18 mouse cellular contexts compared by ENCODE assay signal in the genomic region with DNA sequence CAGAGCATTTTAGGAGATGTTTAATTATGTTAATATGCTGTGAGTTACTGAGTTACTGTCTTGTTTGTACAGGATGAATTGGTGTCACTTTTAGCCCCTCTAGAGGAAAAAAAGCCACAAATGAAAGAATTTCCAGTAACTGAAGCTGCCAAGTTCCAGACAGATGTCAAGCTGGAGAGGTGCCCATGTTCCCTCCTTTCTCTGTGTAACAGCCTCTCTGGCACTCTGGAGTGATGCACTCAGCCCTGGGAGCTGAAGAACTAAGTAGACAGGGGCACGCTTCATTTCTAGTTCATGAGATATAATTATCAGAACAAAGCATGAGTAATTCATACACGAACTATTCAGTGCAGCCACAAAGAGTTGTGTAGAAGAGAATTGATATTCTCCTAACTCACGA. TPM values are rescaled to one million over a fixed set of nuclear protein-coding genes. Genes with fewer than 3 reads are reported as not detected.
DNase-seq lines count a peak whose midpoint lies in the region; ATAC-seq lines count a peak whose summit lies in the region.
"Had no signal": no experiment of that assay in that cellular context is flagged by ENCODE, and none has a peak within 500 bp of the region (broad histone marks: within the 10 kb centered on the region; RNA-seq: fewer than 3 reads in every experiment).

No protein-coding gene starts in this region.

- DNase-seq in embryonic facial prominence, embryonic 14.5 days (ENCODE audit: low spot score): peak; percentile 43
- no peak for DNase-seq in embryonic facial prominence, embryonic 10.5 days (ENCODE audit: low spot score)
- DNase-seq in heart, postnatal 14 days: peak; percentile 36 to 64
- DNase-seq in heart, adult 11 months: no peak
- DNase-seq in lung, postnatal 10 days: peak; percentile 41
- DNase-seq in lung, postnatal 25 days (ENCODE audit: low spot score): no peak
- DNase-seq in layer of hippocampus, adult 8-10 months (ENCODE audit: low spot score in 2 of 2): peak; percentile 7 to 19
- DNase-seq: adrenal gland, postnatal 10 days; kidney, adult 8-10 months; thymus, adult 18-20 months had no signal

- H3K4me1 ChIP-seq in embryonic facial prominence, embryonic 14.5 days (ENCODE audit: control insufficient read depth, insufficient read depth, low read length): no peaks in the 10 kb centered on the region
- no peaks in the 10 kb centered on the region for H3K4me1 ChIP-seq in embryonic facial prominence, embryonic 10.5 days
- H3K4me1 ChIP-seq: neural tube, embryonic 12.5 days had no signal

- no peak for ATAC-seq in embryonic facial prominence, embryonic 14.5 days (ENCODE audit: low read depth)
- ATAC-seq in erythroid progenitor cell, adult 5-6 weeks (replicated peaks; ENCODE audit: low FRiP score, poor library complexity, severe bottlenecking): no peak
- ATAC-seq: lung, postnatal 0 days had no signal

- H3K4me3 ChIP-seq in embryonic facial prominence, embryonic 14.5 days (ENCODE audit: low read depth, low read length): no peak overlapping the region
- H3K4me3 ChIP-seq in embryonic facial prominence, embryonic 10.5 days: no peak overlapping the region
- H3K4me3 ChIP-seq: midbrain, embryonic 12.5 days; neural tube, embryonic 12.5 days had no signal

- no peaks in the 10 kb centered on the region for H3K9me3 ChIP-seq in embryonic facial prominence, embryonic 14.5 days (ENCODE audit: control insufficient read depth, low read length)
- peaks cover 9% of the 10 kb centered on the region; the same call in 1 of the 2 replicates for H3K9me3 ChIP-seq in embryonic facial prominence, embryonic 10.5 days

- 84% methylated on average over 3 of the region's 3 CpGs for WGBS in embryonic facial prominence, embryonic 14.5 days
- 90% methylated on average over 3 of the region's 3 CpGs for WGBS in embryonic facial prominence, embryonic 10.5 days

- no peak overlapping the region for H3K27ac ChIP-seq in embryonic facial prominence, embryonic 14.5 days (replicated peaks; ENCODE audit: low read depth, low read length)
- H3K27ac ChIP-seq in embryonic facial prominence, embryonic 10.5 days (replicated peaks): no peak overlapping the region
- H3K27ac ChIP-seq: midbrain, embryonic 12.5 days; neural tube, embryonic 12.5 days had no signal

- H3K4me2 ChIP-seq in embryonic facial prominence, embryonic 14.5 days (ENCODE audit: low read depth, low read length): no peak overlapping the region
- H3K4me2 ChIP-seq: midbrain, embryonic 12.5 days; neural tube, embryonic 12.5 days had no signal

- no peaks in the 10 kb centered on the region for H3K27me3 ChIP-seq in embryonic facial prominence, embryonic 14.5 days (replicated peaks; ENCODE audit: control insufficient read depth, insufficient read depth, low read length)
- no peaks in the 10 kb centered on the region for H3K27me3 ChIP-seq in embryonic facial prominence, embryonic 10.5 days (replicated peaks; ENCODE audit: low read depth, poor library complexity, severe bottlenecking)
- H3K27me3 ChIP-seq: midbrain, embryonic 12.5 days; neural tube, embryonic 12.5 days had no signal

- no peak overlapping the region for H3K9ac ChIP-seq in embryonic facial prominence, embryonic 14.5 days (ENCODE audit: low read depth, low read length)
- H3K9ac ChIP-seq: midbrain, embryonic 12.5 days; neural tube, embryonic 12.5 days had no signal

- no peaks in the 10 kb centered on the region for H3K36me3 ChIP-seq in embryonic facial prominence, embryonic 14.5 days (ENCODE audit: control insufficient read depth, insufficient read depth, low read length)
- no peaks in the 10 kb centered on the region for H3K36me3 ChIP-seq in embryonic facial prominence, embryonic 10.5 days (replicated peaks)
- H3K36me3 ChIP-seq: midbrain, embryonic 12.5 days; neural tube, embryonic 12.5 days had no signal

- intact Hi-C loops in heart, postnatal 14 days (cut with DNase I): no loop called here

RNA-seq across cellular contexts. Expression of a gene that starts 45.0 kb away (rescaled TPM):
- polyA plus RNA-seq in embryonic facial prominence, embryonic 14.5 days (2014; fragmentation: Nextera tagmentation; extraction: Ambion mirVana): not detected in 2 replicates
- not detected in 2 replicates for polyA plus RNA-seq in embryonic facial prominence, embryonic 10.5 days (2016; fragmentation: Nextera tagmentation; extraction: Ambion mirVana)
- total RNA-seq in heart, postnatal 14 days (2021): not detected
- not detected for total RNA-seq in layer of hippocampus, adult 8-10 months (2022)
- not detected in 2 replicates for total RNA-seq in erythroid progenitor cell, adult 5-6 weeks (2015; ENCODE audit: low replicate concordance)
- 4.4 TPM in 1 of 2 replicates, not detected in the other for total RNA-seq in erythroid progenitor cell, adult 5-6 weeks (2017; ENCODE audit: low replicate concordance)
- total RNA-seq: adrenal gland, postnatal 10 days; common myeloid progenitor, adult 5-6 weeks; heart, postnatal 36 days; left cerebral cortex, adult 18-20 months; liver, adult 2 months had no signal
- polyA plus RNA-seq: liver, adult 2 months; lung, postnatal 0 days; neural tube, embryonic 12.5 days had no signal

Comparison
In these comparisons a context has a peak if more than half of its experiments do, and no peak if none do; other contexts are left out.
1. DNase-seq: peak in embryonic facial prominence, embryonic 14.5 days (single experiment), heart, postnatal 14 days (2 of 2), lung, postnatal 10 days (single experiment) and layer of hippocampus, adult 8-10 months (2 of 2); none in embryonic facial prominence, embryonic 10.5 days (single experiment), heart, adult 11 months (single experiment) and lung, postnatal 25 days (single experiment).